Mouse (Mus musculus): ENCODE measurements at regions not wholly inside any gene's neighbourhood (a gene's known extent, or its start where the extent isn't known, plus 50 kb on each side); places are given as distances from the start of the nearest gene placed in this dataset.

DNA sequence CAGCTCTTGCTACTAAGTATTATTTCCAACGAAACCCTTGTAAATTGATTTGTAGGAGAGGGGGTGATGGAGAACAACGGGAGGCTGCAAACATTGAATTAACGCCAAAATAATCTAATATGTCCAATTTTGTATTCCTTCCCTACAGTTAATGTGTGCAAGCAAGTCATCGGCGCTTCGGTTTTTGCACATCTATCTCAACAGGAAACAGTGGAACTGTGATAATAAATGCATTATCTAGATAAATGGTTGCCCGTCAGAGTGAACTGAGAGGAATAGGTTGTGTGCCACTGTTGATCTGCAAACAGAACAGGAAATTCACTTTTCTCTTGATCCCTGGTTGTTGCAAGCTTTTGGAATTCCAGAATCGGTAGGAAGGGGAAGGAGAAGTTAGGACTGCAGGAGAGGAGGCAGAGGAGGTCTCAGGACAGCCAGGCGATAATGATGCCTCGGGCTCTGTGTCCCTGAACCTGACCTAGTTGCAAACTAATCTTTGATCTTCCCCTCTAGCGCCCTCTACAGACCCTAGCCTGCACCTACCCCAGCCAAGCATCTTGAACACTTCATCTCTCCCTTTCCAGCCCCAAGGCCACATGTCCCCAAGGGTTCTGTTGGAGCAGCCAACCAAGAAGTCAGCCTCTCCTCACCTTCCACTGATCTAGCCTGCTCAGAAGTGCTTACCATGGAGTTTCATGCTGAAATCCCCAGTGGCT, 221.8 kb upstream of the Hs6st1 start:
- Histone ChIP-seq H3K79me2 (ENCODE audit: control insufficient read depth, insufficient read depth) (no peaks in the 10 kb centered on the region), H3ac (ENCODE audit: control insufficient read depth, insufficient read length, low read depth) (no peak overlapping the region), H3K27me3 (ENCODE audit: control insufficient read depth, insufficient read depth, insufficient read length) (no peaks in the 10 kb centered on the region), H3K36me3 (ENCODE audit: control insufficient read depth, insufficient read depth) (no peaks in the 10 kb centered on the region), H3K79me3 (ENCODE audit: low read depth) (no peaks in the 10 kb centered on the region), H3K4me3 (ENCODE audit: insufficient read depth, poor library complexity, severe bottlenecking) (no peak overlapping the region)
- TF ChIP-seq CTCF (IDR thresholded peaks at IDR 0.05; ENCODE audit: control insufficient read depth, insufficient read depth, insufficient read length) (no peak), CEBPB (IDR thresholded peaks at IDR 0.05; ENCODE audit: low read depth) (no peak), MYOG (IDR thresholded peaks at IDR 0.05; ENCODE audit: control insufficient read depth, extremely low read depth, insufficient read length) (no peak), FOSL1 (IDR thresholded peaks at IDR 0.05; ENCODE audit: insufficient read depth, low read length, poor library complexity, severe bottlenecking) (no peak), MYOD1 (IDR thresholded peaks at IDR 0.05; ENCODE audit: control insufficient read depth, insufficient read length, low read depth) (no peak), USF1 (IDR thresholded peaks at IDR 0.05; ENCODE audit: low read depth) (no peak), MAX (IDR thresholded peaks at IDR 0.05) (no peak)

DNA sequence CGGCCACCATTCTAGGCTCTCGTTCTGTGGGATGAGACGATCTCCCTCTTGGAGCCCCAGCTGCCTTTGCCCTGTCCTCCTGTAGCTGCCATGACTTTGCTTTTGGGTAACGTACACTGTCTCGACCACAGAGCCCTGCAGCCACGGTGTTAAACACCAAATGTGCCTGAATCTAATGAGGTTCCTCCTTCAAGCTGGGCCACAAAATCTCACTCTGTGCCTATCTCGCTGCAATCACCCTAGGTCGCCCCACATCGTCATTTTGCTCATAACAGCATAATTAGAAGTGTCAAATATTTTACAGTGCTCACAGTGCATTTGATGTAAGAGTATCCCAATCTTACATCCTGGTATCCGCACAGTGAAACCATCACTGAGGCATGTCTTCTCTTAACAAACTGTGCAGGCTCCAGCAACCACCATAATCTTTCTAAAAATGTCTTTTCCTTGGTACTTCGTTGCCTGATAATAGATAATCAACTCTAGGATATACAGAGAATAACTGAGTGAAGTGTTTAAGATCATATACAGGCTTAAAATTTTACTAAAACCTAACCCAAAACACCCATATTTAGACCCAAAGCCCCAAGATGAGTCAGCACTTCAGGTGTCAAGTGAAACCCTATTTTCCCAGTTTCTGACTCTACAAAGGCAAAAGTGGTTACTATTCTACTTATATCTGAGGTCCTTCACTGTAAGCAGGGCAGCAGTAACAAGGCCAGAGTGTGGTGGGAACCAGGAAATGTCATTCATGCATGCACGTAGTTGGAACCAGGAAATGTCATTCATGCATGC, 219.8 kb upstream of the Hs6st1 start:
- H3K36me3 ChIP-seq (ENCODE audit: control insufficient read depth, insufficient read depth): no peaks in the 10 kb centered on the region
- TF ChIP-seq CEBPB (IDR thresholded peaks at IDR 0.05; ENCODE audit: low read depth) (no peak), USF1 (IDR thresholded peaks at IDR 0.05; ENCODE audit: low read depth) (no peak), FOSL1 (IDR thresholded peaks at IDR 0.05; ENCODE audit: insufficient read depth, low read length, poor library complexity, severe bottlenecking) (no peak), MYOG (IDR thresholded peaks at IDR 0.05; ENCODE audit: control insufficient read depth, extremely low read depth, insufficient read length) (no peak), CTCF (IDR thresholded peaks at IDR 0.05; ENCODE audit: control insufficient read depth, insufficient read depth, insufficient read length) (no peak), MAX (IDR thresholded peaks at IDR 0.05) (no peak), MYOD1 (IDR thresholded peaks at IDR 0.05; ENCODE audit: control insufficient read depth, insufficient read length, low read depth) (no peak)
- H3ac ChIP-seq (ENCODE audit: control insufficient read depth, insufficient read length, low read depth): no peak overlapping the region
- H3K79me3 ChIP-seq (ENCODE audit: low read depth): no peaks in the 10 kb centered on the region
- no peak overlapping the region for H3K4me3 ChIP-seq (ENCODE audit: insufficient read depth, poor library complexity, severe bottlenecking)
- no peaks in the 10 kb centered on the region for H3K27me3 ChIP-seq (ENCODE audit: control insufficient read depth, insufficient read depth, insufficient read length)
- H3K79me2 ChIP-seq (ENCODE audit: control insufficient read depth, insufficient read depth): no peaks in the 10 kb centered on the region

DNA sequence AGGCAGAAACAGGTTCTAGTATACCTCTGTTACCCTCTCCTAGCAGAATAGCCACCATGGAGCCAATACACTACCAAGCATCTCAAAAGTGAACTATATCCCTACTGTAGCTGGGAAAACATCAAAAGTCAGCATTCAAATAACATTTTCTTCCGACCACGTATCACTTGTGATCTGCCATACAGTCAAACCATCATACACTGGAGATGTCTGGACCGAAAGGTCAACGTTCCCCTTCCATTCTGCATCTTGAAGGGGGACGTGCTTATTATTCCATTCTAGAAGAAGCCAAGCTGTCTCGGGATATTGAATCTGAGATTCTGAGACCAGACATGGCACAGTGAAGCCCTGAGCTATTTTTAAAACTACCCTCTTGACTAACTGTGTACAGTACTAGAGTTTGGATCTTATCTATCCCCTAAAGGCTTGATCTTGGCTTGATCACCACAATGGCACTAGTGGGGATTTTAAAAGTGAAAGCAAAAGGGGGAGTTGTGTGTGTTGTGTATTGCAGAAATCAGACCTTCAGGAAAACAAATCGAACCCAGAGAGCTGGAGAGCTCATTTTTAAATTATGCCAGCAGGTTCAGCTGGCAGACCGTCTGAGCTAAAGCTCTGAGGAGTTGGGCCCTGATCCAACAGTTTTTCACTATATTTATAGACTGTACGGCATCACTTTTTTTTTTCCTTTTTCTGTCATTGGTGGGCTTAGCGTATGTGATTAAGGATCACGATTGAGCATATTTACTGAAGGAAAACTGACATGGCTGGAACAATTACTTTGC, 218.6 kb upstream of the Hs6st1 start:
- Histone ChIP-seq H3ac (ENCODE audit: control insufficient read depth, insufficient read length, low read depth) (no peak overlapping the region), H3K79me3 (ENCODE audit: low read depth) (no peaks in the 10 kb centered on the region), H3K4me3 (ENCODE audit: insufficient read depth, poor library complexity, severe bottlenecking) (no peak overlapping the region), H3K27me3 (ENCODE audit: control insufficient read depth, insufficient read depth, insufficient read length) (no peaks in the 10 kb centered on the region), H3K36me3 (ENCODE audit: control insufficient read depth, insufficient read depth) (no peaks in the 10 kb centered on the region), H3K79me2 (ENCODE audit: control insufficient read depth, insufficient read depth) (no peaks in the 10 kb centered on the region)
- no peak for TF ChIP-seq MAX (IDR thresholded peaks at IDR 0.05)

DNA sequence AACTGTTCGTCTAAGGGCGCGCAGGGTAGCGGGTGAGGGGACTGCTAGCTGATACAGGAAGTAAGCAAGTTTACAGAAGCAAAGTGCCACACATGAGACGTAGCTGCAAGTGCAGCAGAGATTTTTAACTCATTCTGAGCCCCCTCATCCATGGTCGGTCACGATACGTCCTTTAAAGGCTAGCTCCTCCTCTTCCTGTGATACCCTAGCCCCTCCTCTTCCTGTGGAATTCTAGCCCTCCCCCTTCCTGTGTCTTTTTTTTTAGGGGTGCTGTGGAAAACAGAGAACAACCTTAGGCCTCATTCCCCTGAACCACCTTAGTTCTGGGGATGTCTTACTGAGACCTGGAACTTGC, 218.0 kb upstream of the Hs6st1 start:
- TF ChIP-seq CEBPB (IDR thresholded peaks at IDR 0.05; ENCODE audit: low read depth) (no peak), MAX (IDR thresholded peaks at IDR 0.05) (no peak), USF1 (IDR thresholded peaks at IDR 0.05; ENCODE audit: low read depth) (no peak), MYOD1 (IDR thresholded peaks at IDR 0.05; ENCODE audit: control insufficient read depth, insufficient read length, low read depth) (no peak), MYOG (IDR thresholded peaks at IDR 0.05; ENCODE audit: control insufficient read depth, extremely low read depth, insufficient read length) (no peak), FOSL1 (IDR thresholded peaks at IDR 0.05; ENCODE audit: insufficient read depth, low read length, poor library complexity, severe bottlenecking) (no peak), CTCF (IDR thresholded peaks at IDR 0.05; ENCODE audit: control insufficient read depth, insufficient read depth, insufficient read length) (no peak)
- Histone ChIP-seq H3K4me3 (ENCODE audit: insufficient read depth, poor library complexity, severe bottlenecking) (no peak overlapping the region), H3K36me3 (ENCODE audit: control insufficient read depth, insufficient read depth) (no peaks in the 10 kb centered on the region), H3K79me3 (ENCODE audit: low read depth) (no peaks in the 10 kb centered on the region), H3K79me2 (ENCODE audit: control insufficient read depth, insufficient read depth) (no peaks in the 10 kb centered on the region), H3ac (ENCODE audit: control insufficient read depth, insufficient read length, low read depth) (no peak overlapping the region), H3K27me3 (ENCODE audit: control insufficient read depth, insufficient read depth, insufficient read length) (no peaks in the 10 kb centered on the region)

DNA sequence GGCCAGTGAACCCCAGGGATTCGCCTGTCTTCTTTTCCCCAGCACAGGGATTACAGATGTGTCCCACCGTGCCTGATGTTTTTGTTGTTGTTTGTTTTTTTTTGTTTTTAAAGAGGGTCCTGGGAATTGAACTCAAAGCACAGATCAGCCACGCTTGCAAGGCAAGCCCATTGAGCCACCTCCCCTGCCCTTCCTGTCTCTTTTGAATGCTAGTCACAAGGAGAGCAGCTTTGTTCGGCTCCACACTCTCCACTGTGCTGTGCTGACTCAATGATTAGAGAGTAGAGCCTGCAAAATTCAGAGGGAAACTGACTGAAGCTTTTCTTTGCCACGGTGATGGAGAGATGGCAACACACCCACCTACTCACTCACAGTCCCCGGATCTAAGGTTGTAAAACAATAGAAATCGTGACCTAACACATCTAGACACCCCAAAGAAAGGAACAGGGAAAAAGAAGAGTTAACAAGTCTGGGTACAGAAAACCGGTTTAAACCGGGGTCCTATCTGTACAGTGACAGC, 217.6 kb upstream of the Hs6st1 start:
- Histone ChIP-seq H3K27me3 (ENCODE audit: control insufficient read depth, insufficient read depth, insufficient read length) (no peaks in the 10 kb centered on the region), H3ac (ENCODE audit: control insufficient read depth, insufficient read length, low read depth) (no peak overlapping the region), H3K36me3 (ENCODE audit: control insufficient read depth, insufficient read depth) (no peaks in the 10 kb centered on the region), H3K79me2 (ENCODE audit: control insufficient read depth, insufficient read depth) (no peaks in the 10 kb centered on the region), H3K4me3 (ENCODE audit: insufficient read depth, poor library complexity, severe bottlenecking) (no peak overlapping the region), H3K79me3 (ENCODE audit: low read depth) (no peaks in the 10 kb centered on the region)
- TF ChIP-seq CTCF (IDR thresholded peaks at IDR 0.05; ENCODE audit: control insufficient read depth, insufficient read depth, insufficient read length) (no peak), USF1 (IDR thresholded peaks at IDR 0.05; ENCODE audit: low read depth) (no peak), FOSL1 (IDR thresholded peaks at IDR 0.05; ENCODE audit: insufficient read depth, low read length, poor library complexity, severe bottlenecking) (no peak), CEBPB (IDR thresholded peaks at IDR 0.05; ENCODE audit: low read depth) (no peak), MAX (IDR thresholded peaks at IDR 0.05) (no peak), MYOG (IDR thresholded peaks at IDR 0.05; ENCODE audit: control insufficient read depth, extremely low read depth, insufficient read length) (no peak), MYOD1 (IDR thresholded peaks at IDR 0.05; ENCODE audit: control insufficient read depth, insufficient read length, low read depth) (no peak)

All from C2C12 (cell line).